Mouse (Mus musculus) brown adipose tissue, adult 24 weeks (tissue): ENCODE measurements around the gene Mok. TPM values are rescaled to one million over a fixed set of nuclear protein-coding genes. Genes with fewer than 3 reads are reported as not detected.

ENCODE experiments used
- H3K27ac ChIP-seq: fragments of 200-500 bp; replicated peaks from 2 replicates; pipeline ENCODE4 v1.5.1; 2012; ENCODE audit warnings: low read depth, mild to moderate bottlenecking, low read length
- H3K4me1 ChIP-seq: fragments of 200-500 bp; 2 replicates; pipeline ENCODE4 v1.6.1; 2012; ENCODE audit warnings: low read length, mixed read lengths; ENCODE audit not compliant: control insufficient read depth, insufficient read depth, insufficient read length
- H3K4me3 ChIP-seq: fragments of 200-500 bp; 2 replicates; pipeline ENCODE4 v1.5.1; 2012; ENCODE audit warnings: low read depth, mild to moderate bottlenecking, low read length, moderate library complexity; ENCODE audit not compliant: insufficient read depth
- polyA plus RNA-seq: library from polyadenylated mRNA; stranded (reverse); fragments of >200 nt; gene quantifications from 2 replicates; pipeline ENCODE4 v1.2.4, GENCODE M21; 2012; ENCODE audit not compliant: missing spikeins, insufficient read depth, insufficient read length

Mok gene
- polyA plus RNA-seq, 1 experiment = not detected

GRCm38 (mm10) chr12:110804261-110804660 is 36.5 kb downstream of the Mok start:
- no peak overlapping the region for H3K27ac ChIP-seq
- H3K4me1 ChIP-seq = no peaks in the 10 kb centered on the region
- H3K4me3 ChIP-seq = no peak overlapping the region

- H3K4me3 ChIP-seq = no peak overlapping the region
- H3K27ac ChIP-seq = no peak overlapping the region
- H3K4me1 ChIP-seq = peaks cover 4% of the 10 kb centered on the region
Measured at GRCm38 (mm10) chr12:110802674-110803297, 38.0 kb downstream of the Mok start.

GRCm38 (mm10) chr12:110801876-110802464 is 38.8 kb downstream of the Mok start:
- H3K4me3 ChIP-seq = no peak overlapping the region
- H3K27ac ChIP-seq = no peak overlapping the region
- H3K4me1 ChIP-seq = peaks cover 4% of the 10 kb centered on the region

GRCm38 (mm10) chr12:110799226-110799625 is 41.5 kb downstream of the Mok start:
- Histone ChIP-seq H3K4me3 (no peak overlapping the region), H3K4me1 (peaks cover 4% of the 10 kb centered on the region), H3K27ac (no peak overlapping the region)

- Histone ChIP-seq H3K27ac (no peak overlapping the region), H3K4me3 (no peak overlapping the region), H3K4me1 (peaks cover 4% of the 10 kb centered on the region)
Measured at GRCm38 (mm10) chr12:110797842-110798431, 42.8 kb downstream of the Mok start.

GRCm38 (mm10) chr12:110797202-110797601 is 43.5 kb downstream of the Mok start:
- H3K27ac ChIP-seq = no peak overlapping the region
- no peak overlapping the region for H3K4me3 ChIP-seq
- H3K4me1 ChIP-seq = peaks cover 4% of the 10 kb centered on the region

GRCm38 (mm10) chr12:110796748-110797147 is 44.0 kb downstream of the Mok start:
- Histone ChIP-seq H3K27ac (no peak overlapping the region), H3K4me3 (no peak overlapping the region)

GRCm38 (mm10) chr12:110795035-110795434 is 45.7 kb downstream of the Mok start:
- Histone ChIP-seq H3K27ac (no peak overlapping the region), H3K4me1 (peaks cover 4% of the 10 kb centered on the region), H3K4me3 (no peak overlapping the region)

More at GRCm38 (mm10) chr12:110796748-110797147, 44.0 kb downstream of the Mok start:
- peaks cover 4% of the 10 kb centered on the region for H3K4me1 ChIP-seq

GRCm38 (mm10) chr12:110791026-110791425 is 49.7 kb downstream of the Mok start:
- Histone ChIP-seq H3K27ac (no peak overlapping the region), H3K4me1 (no peaks in the 10 kb centered on the region), H3K4me3 (no peak overlapping the region)

- Histone ChIP-seq H3K4me1 (no peaks in the 10 kb centered on the region), H3K27ac (no peak overlapping the region), H3K4me3 (no peak overlapping the region)
Measured at GRCm38 (mm10) chr12:110790580-110790979, 50.2 kb downstream of the Mok start.

GRCm38 (mm10) chr12:110786243-110786642 is 54.5 kb downstream of the Mok start:
- H3K4me1 ChIP-seq = no peaks in the 10 kb centered on the region
- no peak overlapping the region for H3K27ac ChIP-seq
- H3K4me3 ChIP-seq = no peak overlapping the region

GRCm38 (mm10) chr12:110784211-110784610 is 56.5 kb downstream of the Mok start:
- no peak overlapping the region for H3K4me3 ChIP-seq
- no peak overlapping the region for H3K27ac ChIP-seq
- H3K4me1 ChIP-seq = no peaks in the 10 kb centered on the region

GRCm38 (mm10) chr12:110782278-110782677 is 58.5 kb downstream of the Mok start:
- no peak overlapping the region for H3K4me3 ChIP-seq
- no peaks in the 10 kb centered on the region for H3K4me1 ChIP-seq
- H3K27ac ChIP-seq = no peak overlapping the region

- no peak overlapping the region for H3K27ac ChIP-seq
- peaks cover 3% of the 10 kb centered on the region; the same call in 1 of the 2 replicates for H3K4me1 ChIP-seq
- no peak overlapping the region for H3K4me3 ChIP-seq
Measured at GRCm38 (mm10) chr12:110781181-110781580, 59.6 kb downstream of the Mok start.

GRCm38 (mm10) chr12:110779296-110779695 is 61.4 kb downstream of the Mok start:
- peaks cover 14% of the 10 kb centered on the region for H3K4me1 ChIP-seq
- H3K27ac ChIP-seq = no peak overlapping the region
- H3K4me3 ChIP-seq = no peak overlapping the region

GRCm38 (mm10) chr12:110777853-110778252 is 62.9 kb downstream of the Mok start:
- Histone ChIP-seq H3K4me1 (peaks cover 14% of the 10 kb centered on the region), H3K4me3 (no peak overlapping the region), H3K27ac (no peak overlapping the region)
